Mouse (Mus musculus) testis, adult 2 months (tissue): ENCODE data around the gene E130309D02Rik.

Experiments used
- CTCF ChIP-seq: fragments of 200-500 bp; IDR thresholded peaks from 2 replicates; pipeline ENCODE4 v1.5.1; 2012; ENCODE audit warnings: low read depth, mild to moderate bottlenecking, inconsistent platforms, low read length, moderate library complexity; ENCODE audit not compliant: control insufficient read depth, insufficient read depth, insufficient replicate concordance
- POLR2A ChIP-seq: fragments of 200-500 bp; IDR thresholded peaks from 2 replicates; pipeline ENCODE4 v1.6.1; 2012; ENCODE audit warnings: low read depth, mild to moderate bottlenecking, inconsistent platforms, low read length, moderate library complexity; ENCODE audit not compliant: control insufficient read depth

GRCm38 (mm10) chr5:143284762-143285161, 30.4 kb downstream of the E130309D02Rik start:
- TF ChIP-seq CTCF (no peak), POLR2A (no peak)
